Mouse (Mus musculus): Measurements from ENCODE around the gene Cdkn1b.

Cdkn1b gene

DNA sequence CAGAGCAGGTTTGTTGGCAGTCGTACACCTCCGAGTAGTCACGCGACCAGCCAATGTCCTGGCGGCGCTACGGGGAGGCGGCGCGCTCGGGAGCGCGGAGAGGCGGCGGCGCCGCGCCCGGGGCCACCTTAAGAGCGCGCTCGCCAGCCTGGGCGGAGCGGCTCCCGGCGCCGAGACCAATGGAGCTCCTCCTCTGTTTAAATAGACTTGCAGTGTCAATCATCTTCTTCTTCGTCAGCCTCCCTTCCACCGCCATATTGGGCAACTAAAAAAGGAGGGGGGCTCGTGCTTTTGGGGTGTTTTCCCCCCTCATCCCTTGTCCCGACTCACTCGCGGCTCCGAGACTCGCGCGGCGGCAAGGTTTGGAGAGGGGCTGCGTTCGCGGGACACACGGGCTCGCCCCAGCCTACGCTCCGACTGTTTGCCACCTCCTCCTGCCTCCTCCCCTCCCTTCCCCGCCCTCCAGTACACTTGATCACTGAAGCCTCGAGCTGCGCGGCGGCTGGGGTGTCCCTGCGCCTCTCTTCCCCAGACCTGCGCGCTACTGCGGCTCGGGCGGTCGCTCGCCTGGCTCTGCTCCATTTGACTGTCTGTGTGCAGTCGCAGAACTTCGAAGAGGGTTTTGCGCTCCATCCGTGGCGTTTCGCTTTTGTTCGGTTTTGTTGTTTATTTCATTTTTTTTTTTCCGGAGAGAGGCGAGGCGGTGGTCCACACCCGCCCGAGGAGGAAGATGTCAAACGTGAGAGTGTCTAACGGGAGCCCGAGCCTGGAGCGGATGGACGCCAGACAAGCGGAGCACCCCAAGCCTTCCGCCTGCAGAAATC is at the start of gene Cdkn1b:
TSS of gene Cdkn1b (plus strand) at position 212 of the 824 bp plus-strand sequence.
- peak; percentile 92 for DNase-seq

DNA sequence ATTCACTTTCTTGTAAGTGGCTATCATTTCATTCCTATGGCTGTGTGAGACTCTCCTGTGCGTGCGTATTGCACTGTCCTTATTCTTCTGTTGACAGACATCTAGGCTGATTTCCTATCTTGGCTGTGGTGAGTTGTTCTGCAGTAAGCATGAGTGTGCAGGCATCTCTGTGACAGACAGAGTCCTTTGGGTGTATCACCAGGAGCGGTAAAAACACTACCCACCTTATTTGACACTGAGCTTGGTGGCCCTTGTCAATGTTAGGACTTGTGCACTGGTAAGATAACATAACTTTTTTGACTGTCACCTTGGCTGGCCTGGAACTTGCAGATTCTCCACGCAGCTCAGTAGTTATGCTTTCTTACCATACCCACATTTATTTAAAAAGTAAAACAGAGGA is 49.3 kb upstream of the Cdkn1b start:
- no peak for DNase-seq

DNA sequence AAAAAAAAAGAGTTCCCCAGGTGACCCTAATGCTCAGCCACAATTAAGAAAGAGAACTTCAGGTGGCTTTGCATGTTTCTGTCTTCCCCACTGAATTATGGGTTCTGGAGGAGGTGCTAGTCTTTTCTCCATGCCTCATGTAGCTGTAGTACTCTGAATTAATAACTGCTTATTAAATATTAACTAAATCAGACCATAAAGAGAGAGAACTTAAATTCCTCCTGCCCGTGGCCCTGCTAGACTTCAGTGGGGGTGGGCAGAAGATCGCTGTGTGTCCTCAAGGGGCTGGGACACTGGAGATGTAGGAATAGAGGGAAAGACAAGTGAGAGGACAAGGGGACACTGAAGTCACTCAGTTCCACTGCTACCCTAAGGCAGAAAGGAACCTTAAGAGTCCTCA is 48.0 kb upstream of the Cdkn1b start:
- DNase-seq: no peak

DNA sequence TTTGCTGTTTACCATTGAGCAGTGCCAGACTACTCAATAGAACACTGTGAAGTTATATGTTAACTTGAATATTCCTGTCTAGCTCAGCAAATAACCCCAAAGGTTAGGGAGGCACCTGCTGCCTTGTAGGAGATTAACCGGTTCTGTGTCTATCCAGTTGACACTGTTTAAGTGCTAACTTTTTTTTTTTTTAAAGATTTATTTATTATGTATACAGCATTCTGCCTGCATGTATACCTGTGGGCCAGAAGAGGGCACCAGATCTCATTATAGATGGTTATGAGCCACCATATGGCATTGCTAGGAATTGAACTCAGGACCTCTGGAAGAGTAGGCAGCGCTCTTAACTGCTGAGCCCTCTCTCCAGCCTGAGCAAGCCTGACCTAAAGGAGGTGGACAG is 47.2 kb upstream of the Cdkn1b start:
- no peak for DNase-seq

DNA sequence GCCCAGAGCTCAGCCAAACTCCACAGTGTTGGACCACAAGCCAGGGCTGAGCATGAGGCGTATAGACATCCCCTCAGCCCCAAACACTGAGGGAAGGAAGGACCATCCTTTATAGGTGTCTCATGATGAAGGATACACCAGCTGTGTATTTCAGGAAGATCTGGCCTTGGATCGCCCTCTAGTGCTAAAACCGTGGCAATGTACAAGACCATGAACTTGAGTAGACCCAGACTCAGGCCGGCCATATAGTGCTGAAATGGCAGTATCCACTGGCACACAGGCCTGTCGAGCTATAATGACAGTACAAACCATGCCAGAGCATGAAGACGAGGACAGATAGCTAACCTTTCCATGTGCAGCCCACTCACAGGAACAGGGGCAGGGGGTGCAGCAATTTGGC is 43.4 kb upstream of the Cdkn1b start:
- DNase-seq: no peak

DNA sequence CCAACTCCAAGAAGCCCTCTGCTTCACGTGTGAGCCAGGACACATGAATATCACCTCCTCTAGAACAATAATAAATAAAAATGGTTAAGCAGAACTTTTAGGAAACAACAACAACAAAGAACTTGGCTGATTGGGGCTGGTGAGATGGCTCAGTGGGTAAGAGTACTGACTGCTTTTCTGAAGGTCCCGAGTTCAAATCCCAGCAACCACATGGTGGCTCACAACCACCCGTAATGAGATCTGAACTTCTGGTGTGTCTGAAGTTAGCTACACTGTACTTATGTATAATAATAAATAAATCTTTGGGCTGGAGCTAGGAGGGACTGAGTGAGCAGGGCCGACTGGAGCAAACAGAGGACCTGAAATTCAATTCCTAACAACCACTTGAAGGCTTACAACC is 42.9 kb upstream of the Cdkn1b start:
- DNase-seq: no peak

DNA sequence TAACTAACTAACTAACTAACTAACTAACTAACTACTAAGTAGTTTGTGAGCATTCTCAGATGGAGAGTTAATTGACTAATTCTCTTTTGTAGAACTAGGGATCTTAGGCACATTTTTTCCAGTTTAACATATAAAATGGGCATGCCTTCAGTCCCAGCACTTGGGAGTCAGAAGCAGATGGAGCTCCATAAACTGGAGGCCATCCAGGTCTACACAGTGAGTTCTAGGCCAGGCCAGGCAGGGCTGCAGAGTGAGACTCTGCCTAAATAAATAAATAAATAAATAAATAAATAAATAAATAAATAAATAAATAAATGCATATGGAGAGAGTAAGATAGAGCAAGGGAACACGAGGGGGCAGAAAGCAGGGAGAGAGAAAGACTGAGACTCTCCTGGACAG is 42.3 kb upstream of the Cdkn1b start:
- DNase-seq: no peak

DNA sequence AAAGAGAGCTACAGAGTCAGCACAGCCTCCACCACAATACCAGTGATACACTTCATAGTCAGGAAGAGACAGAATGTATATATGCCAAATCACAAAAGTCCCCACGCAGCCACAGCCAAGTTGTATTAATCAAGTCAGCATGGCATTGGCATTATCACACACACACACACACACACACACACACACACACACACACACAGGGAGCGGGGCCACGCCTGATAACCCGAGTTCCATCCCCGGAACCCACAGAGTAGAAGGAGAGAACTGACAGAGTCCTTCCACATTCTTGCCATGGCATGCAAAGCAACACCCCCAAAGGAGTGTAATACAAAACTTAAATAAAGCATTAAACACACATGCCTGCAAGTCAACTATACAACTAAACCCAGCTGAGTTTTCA is 40.6 kb upstream of the Cdkn1b start:
- DNase-seq: no peak

DNA sequence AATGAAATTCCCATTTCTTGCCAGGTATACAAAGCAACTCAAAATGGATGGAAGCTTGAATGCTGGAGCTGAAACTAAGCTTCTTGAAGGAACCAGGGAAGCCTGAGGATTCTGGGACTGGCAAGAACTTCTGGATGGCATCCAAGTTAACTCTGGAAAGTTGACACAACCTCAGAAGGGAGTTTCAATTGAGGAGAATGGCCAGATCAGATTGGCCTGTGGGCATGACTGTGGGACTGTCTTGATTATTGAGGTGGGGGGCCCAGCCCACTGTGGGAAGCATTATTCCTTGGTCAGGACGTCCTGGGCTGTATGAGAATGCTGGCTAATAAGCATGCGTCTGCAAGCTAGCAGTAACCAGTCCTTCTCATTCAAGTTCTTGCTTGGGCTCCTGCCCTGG is 40.2 kb upstream of the Cdkn1b start:
- no peak for DNase-seq

DNA sequence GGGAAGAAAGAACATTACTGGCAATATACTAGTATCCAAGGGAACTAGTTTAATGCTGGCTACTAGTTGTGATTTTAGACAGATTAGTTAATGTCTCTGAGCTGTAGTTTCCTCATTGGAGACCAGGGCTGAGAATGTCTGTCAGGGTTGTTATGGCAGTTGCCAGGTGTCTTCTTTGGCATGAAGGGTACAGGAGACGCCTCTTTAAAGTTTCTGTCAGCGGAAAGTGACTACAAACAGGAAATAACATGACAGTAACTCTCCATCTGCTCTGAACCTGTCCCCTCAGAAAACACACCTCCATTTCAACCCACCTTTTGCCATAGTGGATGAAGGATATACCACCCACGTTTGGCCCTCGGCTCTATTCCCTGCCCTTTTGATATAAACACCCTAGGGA is 36.5 kb upstream of the Cdkn1b start:
- no peak for DNase-seq

DNA sequence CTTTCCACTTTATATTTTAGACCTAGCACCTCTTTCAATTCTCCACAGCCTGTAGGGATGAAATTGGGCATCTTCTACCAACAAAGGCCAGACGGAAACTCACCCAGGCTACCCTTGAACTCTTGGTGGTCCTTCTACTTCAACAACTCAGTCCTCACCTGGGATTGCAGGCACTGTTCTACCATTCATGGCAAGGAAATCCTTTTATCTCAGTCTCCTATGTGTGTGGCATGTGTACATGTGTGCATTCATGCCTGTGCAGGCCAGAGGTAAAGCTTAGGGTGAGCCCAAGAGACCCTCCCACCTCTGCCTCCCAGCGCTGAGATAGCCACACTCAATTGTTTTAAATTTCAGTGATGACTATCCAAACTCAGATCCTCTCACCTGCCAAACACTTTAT is 34.7 kb upstream of the Cdkn1b start:
- no peak for DNase-seq

DNA sequence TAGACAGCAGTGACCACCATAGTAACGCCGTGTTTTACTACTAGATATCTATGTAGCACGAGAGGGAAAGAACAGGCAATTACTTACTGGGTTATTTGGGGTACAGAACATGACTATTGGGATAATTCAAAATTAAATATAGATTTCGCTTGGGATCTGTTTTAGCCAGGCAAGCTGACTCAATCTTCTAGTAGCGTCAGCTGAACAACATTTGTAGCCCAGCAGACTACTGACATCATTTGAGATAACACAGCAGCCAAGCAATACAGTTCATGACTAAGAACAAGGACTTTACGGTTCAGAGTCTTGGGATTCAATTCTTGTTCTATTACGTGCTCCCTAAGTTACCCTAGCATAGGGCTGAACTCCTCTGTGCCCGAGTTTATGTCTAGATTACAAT is 33.7 kb upstream of the Cdkn1b start:
- no peak for DNase-seq

DNA sequence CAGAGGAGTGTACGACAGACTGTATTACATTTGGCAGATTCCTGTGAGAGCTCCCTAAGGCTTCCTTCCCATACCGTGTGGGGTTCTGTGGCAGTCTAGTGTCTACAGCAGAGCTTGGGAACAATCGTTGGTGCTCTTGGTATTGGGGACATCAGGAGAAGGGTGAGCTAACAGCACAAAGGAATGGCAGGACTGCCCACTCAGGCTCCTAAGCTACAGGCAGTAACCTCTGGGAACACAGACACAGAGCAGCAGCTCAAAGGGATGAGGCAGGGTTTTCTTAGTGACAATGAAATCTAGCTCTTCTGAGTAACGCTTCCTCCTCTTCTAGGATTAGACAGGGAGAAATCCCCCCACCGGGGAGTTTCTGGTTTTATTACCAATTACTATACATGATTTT is 33.2 kb upstream of the Cdkn1b start:
- peak; percentile 29 for DNase-seq

DNA sequence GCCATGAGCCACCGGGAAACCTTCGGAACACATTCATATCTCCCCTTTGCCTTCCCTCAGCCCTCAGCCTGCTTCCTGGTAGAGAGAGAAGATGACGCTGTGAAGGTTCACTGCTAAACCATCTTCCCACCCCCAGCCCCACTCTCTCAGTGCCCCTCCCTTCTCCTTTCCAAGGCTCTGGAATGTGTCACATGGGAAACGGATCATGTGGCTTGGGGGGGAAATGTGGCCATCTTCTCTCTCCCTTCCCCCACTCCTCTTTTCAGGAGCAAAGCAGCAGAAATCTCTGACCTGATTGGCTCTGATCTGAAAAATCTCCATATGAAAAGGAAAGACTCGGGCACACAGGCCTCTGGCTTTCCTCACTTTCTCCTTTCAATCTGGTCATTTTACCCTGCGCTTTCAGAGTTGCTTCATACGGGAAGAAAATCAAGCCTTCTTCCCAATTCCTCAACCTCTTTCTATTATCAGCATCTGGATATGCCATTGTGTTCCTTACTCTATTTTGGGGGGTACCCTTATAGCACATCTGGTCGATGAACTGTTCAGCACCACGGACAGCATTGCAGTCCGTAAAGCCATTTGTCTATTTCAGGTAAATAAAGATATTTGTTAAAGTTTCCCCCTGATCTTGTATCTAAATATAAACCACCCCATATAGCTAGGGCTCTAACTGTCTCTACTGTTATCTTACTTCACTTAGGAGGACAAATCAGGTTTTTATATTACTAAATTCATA is 32.3 kb upstream of the Cdkn1b start:
- peak; percentile 92 for DNase-seq

DNA sequence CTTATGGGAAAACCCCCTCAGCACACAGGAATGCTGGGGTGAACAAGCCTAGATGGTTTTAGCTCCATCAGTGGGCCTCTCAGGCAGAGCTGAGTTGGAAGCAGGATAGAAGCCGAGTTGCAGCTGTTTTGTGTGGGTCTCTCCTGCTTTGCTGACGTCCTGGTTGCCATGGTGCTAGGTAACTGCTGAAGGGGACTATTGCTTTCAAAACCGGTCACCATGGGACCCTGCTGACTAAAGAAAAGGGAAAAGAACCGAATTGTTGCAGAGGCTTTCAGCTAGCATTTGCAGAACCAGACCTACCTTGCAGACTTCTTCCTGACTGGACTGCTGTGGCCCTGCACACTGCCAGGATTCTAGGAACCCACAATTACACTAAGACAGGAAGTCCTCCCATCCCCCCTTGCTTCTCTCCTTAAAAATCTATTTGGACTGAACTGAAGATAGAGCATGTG is 31.6 kb upstream of the Cdkn1b start:
- DNase-seq: peak; percentile 78

DNA sequence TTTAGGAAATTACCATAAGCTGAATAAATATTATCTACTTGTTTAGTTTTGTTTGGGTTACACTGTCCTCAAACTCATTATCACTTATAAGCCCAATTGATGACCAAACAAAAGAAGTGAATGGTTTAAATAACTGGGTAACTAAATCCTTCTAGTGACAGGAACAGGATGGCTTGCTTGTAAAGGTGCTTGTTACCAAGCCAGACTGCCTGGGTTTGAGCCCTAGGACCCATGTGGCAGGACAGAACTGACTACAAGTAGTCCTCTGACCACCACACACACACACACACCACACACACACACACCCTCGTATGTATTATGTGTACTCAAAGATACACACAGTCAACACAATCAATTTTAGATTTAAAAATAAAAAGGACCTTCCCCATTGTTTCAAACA is 30.4 kb upstream of the Cdkn1b start:
- DNase-seq: no peak

DNA sequence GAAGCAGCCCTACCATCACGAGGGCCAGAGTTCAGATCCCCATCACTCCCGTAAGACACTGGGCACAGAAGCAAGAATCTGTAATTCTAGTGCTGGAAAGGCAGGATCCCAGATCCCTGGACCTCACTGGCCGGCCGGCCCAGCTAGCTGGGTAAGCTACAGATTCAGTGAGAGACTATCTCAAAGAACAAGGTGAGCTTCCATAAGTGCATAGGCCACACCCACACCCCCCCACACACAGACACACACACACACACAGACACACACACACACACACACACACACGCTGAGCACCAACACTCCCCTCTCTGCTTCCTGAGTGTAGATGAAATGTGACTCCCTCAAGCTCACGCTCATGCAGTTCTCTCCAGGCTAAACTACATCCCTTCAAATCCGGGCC is 29.8 kb upstream of the Cdkn1b start:
- no peak for DNase-seq

DNA sequence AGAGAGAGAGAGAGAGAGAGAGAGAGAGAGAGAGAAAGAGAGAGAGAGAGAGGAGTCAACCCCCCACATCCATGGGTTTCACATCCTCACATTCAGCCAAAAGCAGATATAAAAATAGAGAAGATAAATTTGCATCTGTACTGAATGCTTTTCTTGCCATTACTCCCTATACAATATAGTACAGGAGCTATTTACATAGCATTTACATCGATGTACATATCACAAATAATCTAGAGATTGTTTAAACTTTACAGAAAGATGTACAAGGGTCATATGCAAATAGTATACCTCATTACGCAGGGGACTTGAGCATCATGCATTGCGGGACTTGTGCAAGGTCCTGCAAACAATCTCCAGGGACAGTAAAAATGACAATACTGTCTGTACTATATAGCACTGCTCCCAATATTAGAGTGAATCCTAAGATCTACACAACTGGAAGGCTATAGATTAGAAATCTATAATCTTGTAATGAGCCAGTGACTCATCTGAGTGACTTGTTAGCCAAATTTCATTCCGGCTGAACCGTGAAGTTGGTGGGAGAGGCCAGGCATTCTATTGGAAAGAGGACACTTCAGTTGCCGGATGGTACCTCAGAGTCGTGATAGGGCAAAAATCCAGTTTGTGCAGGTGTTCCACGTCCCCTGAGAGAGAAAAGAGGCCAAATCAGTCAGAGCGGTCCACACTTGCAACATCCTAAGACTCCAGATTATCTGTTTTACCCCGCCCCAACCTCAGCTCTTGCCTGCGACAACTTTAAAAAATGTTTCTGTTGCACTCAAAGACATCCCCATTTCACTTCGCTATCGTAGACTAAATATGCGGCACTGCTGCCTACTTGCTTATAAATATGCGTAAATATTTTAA is 23.4 kb upstream of the Cdkn1b start:
- no peak for DNase-seq

DNA sequence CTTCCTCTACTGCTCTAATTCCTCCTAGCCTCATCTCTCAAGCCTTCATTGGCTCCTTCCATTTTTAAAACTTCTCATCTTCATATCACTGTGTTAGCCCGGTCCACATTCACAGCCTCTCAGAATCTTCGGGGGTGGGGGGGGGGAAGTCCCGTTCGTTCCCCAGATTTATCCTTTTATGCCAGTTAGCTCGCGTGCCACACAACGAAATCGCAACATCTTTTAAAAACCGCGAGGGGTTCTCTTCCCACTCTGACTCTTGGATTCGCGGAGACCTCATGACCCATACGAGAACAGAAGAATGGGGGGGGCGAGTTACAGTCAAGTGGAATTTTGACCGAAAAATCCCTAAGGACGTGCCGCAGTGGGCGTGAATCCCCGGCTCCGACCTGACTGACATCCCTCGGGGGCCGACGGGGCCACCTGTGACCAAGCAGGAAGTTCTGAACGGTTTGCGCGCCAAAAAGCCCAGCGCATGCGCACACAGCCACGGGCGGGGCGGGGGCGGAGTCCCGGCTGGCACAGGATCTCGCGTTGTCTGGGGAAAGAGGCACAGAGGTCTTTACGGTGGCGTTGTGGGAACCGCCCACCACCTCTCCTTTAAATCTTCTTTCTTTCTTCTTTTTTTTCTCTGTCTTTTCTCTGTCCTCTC is 22.6 kb upstream of the Cdkn1b start:
- peak; percentile 91 for DNase-seq

DNA sequence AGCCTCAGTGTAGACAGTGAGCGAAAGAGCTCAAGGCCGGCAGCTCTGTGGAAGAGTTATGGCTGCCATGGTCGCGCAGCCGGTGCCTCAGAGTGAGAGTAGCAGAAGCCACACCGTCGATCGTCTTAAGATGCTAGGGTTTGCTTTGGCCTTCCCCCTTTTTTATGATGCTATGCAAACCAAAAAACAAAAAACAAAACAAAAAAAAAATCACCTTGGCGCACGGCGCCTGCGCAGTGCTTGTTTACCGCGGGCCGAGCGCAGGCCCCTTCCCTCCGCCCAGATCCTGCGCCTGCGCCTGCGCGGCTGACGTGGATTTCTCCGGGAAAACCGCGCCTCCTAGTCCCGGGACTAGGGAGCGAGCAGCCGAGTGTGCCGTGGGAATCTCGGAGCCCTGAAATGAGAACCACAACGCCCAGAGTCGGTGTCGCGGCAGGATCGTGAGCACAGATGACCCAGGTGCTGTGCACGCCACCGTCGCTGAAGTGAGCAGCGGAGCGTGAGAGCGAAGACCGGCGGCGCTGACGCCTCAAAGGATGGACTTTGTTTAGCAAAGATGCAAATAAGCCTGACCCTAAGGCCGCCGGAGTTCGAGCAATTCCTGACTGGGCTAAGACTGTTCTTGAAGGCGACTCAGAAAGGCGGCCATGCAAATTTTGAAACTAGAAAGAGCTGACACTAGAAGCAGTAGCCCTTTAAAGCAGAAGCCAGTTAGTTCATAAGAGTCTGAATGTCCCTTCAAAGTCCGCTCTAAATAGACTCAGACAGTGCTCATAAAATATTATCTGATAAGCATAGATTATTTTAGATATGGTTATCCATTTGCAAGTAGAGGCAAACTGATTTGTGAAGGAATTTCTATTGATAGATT is 21.9 kb upstream of the Cdkn1b start, which contains the start of gene Gpr19:
TSS of gene Gpr19 (minus strand) at position 484 of the 871 bp plus-strand sequence.
- DNase-seq: peak; percentile 89

DNA sequence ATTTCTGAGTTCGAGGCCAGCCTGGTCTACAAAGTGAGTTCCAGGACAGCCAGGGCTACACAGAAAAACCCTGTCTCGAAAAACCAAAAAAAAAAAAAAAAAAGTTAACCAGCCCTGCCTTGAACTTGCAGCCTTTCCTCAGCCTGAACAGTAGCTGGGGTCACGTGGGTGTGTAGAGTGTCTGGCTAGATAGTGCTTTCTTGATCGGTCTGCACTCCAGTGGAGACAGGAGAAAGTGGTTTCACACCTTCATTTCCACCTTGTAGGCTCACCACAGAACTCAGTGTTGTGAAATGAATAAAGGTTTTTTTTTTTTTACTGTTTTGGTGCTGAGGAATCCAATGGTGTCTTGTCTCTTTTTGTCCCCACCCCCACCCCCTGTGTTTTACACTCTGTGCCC is 16.8 kb upstream of the Cdkn1b start:
- DNase-seq: no peak

Data from right cerebral cortex, adult 18-20 months (tissue).